Mouse (Mus musculus): ENCODE data around the gene Dbndd2.

Dbndd2 gene

GRCm38 (mm10) chr2:164500511-164500910 lies 14.6 kb downstream of the Dbndd2 start:
- DNase-seq (ENCODE audit: low spot score), result no peak

DNA sequence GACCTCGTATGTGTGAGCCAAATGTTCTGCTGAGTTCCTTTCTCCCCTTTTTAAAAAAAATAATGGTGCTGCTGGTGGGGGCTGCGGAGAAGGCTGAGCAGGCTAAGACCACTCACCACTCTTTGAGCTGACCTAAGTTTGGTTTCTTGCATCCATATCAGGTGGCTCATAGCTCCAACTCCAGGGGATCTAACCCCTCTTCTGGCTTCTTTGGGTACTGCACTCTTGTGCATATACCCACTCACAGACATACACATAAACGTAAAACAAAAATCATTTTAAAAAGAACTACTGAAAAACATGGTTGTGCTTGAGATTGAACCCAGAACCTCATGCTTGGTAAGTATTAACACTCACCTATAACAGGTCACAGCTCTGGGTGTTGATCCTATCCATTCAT lies 19.0 kb downstream of the Dbndd2 start:
- DNase-seq (ENCODE audit: low spot score), result no peak

GRCm38 (mm10) chr2:164505619-164506347 lies 19.9 kb downstream of the Dbndd2 start:
- no peak for DNase-seq (ENCODE audit: low spot score)

DNA sequence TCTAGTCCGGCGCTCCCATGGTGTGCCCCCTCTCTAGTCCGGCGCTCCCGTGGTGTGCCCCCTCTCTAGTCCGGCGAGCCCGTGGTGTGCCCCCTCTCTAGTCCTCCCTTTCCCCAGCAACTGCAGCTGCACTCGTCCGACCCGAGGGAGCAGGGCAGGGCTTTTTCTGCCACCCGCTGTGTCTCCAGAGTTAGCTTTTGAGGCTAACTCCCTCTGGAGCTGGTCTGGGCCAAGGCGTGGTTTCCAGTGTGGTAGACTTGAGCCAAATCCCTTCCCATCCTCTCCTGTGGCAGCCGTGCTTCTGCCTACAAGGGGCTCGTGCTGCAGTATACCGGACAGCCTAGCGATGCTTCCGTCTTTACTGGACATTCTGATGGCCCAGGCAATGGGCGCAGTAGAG lies 21.9 kb downstream of the Dbndd2 start:
- DNase-seq (ENCODE audit: low spot score), result no peak

- DNase-seq (ENCODE audit: low spot score), result no peak
These were observed 24.8 kb downstream of the Dbndd2 start for GRCm38 (mm10) chr2:164510621-164511190.

GRCm38 (mm10) chr2:164512121-164512909 lies 26.4 kb downstream of the Dbndd2 start:
- DNase-seq (ENCODE audit: low spot score), result no peak

DNA sequence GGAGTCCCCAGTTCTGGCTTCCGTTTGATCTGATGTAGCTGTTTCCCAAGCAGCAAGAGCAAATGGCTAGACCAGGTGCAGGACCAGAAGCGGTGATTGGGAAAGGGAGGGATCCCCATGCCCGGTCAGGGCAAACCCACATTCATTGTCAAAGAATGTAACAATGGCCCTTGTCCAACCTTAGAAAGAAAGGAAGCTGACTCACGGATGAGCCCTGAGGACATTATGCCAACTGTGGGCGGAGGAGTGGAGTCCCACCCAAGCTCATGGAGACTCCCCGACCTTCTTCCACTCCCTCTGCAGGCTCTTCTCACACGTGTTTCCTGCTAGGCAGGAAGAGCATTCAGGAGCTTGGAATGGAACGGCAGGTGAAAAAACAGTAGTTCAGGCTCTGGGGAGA lies 27.5 kb downstream of the Dbndd2 start:
- no peak for DNase-seq (ENCODE audit: low spot score)

DNA sequence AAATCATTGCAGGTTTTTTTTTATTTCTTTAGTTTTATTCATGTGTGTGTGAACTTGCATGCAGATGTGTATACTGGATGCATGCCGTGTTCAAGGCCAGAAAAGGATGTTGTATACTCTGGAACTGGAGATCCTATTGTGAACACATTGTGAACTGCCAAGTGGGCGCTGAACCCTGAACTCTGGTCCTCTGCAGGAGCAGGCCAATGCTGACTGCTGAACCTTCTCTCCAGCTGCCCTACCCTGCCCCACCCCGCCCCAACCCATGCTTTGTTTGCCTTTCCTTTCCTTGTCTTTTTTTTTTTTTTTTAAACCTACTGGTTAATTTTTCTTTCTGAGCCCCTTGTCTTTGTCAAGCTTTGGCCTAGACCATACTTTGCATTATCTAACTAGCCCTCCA lies 29.0 kb downstream of the Dbndd2 start:
- no peak for DNase-seq (ENCODE audit: low spot score)

DNA sequence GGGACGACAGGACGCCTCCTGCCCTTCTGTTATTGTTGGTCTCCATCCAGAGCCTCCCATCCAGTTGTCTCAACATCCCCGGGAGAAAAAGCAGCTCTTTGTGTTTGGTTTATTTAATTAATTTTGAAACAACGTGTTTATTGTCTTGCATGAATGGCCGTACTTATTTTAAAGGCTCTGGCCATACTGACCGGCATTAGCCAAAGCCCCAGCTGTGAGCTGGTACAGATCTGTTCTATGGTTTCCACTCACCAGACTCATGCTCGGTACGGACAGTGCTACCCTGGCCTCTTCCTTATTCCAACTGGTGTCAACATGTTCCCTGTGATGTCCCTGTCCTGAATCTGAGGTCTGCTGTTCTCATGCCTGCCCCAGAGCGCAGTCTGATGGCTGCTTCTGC lies 30.0 kb downstream of the Dbndd2 start:
- no peak for DNase-seq (ENCODE audit: low spot score)

DNA sequence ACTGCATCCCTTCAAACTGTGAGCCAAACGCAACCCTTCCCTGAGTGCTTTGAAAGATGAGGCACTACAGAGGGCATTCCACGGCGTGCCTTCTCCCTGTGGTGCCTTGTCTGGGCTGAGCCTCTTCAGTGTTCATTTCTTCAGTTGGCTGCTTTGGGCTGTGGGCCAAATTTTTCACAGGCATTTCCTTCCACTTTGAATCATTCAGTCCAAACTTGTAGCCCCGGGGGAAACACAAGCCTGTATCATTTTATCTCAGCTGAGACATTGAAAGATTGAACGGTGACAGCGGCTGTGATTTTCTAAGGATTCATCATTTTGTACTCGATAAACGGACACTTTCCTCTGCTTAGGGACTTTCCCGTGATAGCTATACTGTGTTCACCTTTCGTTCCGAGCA lies 30.7 kb downstream of the Dbndd2 start:
- no peak for DNase-seq (ENCODE audit: low spot score)

- DNase-seq (ENCODE audit: low spot score), result peak; percentile 43
These were observed 31.7 kb downstream of the Dbndd2 start for GRCm38 (mm10) chr2:164517485-164518221.

- no peak for DNase-seq (ENCODE audit: low spot score)
These were observed 32.6 kb downstream of the Dbndd2 start for GRCm38 (mm10) chr2:164518266-164519170.

DNA sequence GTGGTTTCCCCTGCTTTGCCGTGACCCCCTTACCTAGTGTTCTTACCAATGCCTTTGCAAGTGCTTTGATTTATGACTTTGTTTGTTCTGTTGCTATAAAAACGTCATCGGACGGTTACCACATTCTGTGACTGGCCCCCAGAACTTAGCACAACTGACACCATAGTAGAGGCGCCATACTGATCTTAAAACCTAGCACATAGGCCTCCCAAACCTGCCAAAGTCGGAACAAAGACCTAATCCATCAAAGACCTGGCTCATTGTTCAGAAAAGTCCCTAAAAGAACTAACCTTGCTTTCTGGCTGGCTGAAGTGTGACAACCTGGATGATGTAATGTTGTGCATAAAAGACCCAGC lies 33.2 kb downstream of the Dbndd2 start:
- no peak for DNase-seq (ENCODE audit: low spot score)

DNA sequence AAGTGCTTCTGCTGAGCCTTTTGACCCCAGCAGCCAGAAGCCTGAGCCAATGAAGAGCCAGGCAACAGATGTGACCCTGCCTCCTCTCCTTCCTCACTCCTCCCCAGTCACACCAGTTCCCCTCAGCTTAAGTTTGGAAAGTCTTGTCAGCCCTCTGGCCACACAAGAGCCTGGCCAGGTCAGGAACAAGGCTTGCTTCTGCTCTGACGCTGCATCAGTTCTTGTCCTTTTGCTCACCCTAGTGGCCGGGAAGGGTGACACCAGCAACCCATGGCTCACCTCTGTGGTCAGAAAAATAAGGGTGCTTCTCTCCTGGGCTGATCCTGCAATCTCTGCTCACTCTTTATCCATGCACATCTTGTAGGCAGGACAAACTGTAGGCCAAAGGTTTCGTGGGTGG lies 34.9 kb downstream of the Dbndd2 start:
- DNase-seq (ENCODE audit: low spot score), result peak; percentile 78

DNA sequence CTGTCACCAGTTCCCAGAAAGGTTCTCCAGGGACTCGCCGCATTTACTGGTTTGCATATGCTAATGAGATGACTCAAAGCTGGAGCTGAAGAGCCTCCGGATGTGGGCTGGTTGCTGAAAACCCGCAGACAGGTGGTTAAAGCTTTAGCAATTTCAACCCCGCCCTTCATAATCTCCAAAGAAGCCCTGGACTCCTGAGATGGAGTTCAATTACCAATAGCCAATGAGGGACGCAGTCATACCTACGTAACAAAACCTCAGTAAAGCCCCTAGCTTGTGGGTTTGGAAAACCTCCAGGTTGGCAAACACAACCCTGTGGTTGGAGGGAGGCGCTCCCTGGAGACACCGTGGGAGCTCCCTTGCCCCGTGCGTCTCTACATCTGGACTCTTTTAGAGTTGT lies 35.9 kb downstream of the Dbndd2 start:
- no peak for DNase-seq (ENCODE audit: low spot score)

DNA sequence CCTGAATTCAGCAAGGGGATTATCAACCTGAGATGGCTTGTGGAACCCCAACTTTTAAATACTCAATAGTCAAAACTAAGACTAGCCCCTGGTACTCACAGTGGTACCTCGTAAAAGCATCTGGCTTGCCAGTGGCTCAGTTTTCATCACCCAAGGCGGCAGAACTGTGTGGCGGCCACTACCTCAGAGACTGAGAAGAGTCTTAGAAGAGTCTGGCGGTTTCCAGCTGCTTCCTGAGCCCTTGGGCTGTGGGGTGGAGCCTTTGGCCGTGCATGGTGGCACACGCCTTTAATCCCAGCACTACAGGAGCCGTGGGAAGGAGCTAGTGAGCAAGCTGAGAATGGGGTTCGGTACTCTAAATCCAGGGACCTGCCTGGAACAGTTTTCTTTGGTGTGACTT lies 36.4 kb downstream of the Dbndd2 start:
- DNase-seq (ENCODE audit: low spot score), result no peak

- DNase-seq (ENCODE audit: low spot score), result no peak
These were observed 37.4 kb downstream of the Dbndd2 start for GRCm38 (mm10) chr2:164523301-164523773.

DNA sequence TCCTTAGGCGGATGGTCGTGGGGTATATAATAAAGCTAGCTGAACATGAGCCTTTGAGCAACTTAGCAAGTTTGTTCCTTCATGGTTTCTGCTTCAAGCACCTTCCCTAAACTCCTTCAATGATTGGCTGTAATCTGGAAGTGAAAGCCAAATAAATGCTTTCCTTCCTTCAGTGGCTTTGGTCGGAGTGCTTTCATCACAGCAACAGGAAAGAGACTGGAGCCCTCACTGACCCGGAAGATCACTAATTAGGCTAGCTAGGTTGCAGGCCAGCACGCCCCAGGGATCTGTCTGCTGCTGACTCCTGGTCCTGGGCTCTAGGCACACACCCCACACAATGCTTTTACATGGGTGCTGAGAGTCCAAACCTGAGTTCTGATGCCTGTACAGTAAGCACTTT lies 42.7 kb downstream of the Dbndd2 start:
- DNase-seq (ENCODE audit: low spot score), result no peak

DNA sequence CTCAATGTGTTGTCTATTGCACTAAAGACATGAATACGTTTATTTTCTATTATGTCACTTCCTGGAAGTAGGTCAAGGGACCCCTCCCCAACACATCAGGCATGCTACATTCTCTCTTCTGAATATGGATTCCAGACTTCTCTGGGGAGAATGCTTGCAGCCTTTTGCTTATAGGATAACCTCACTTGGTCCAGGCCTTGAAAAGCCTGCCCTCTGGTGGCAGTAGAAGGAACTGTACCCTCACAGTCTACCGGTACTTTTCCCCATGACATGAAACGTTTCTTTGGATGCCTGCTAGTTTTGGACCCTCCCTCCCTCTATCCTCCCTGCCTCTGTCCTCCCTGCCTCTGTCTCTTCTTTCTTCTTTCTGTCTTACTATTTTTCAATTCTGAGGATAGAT lies 45.3 kb downstream of the Dbndd2 start:
- DNase-seq (ENCODE audit: low spot score), result peak; percentile 70

DNA sequence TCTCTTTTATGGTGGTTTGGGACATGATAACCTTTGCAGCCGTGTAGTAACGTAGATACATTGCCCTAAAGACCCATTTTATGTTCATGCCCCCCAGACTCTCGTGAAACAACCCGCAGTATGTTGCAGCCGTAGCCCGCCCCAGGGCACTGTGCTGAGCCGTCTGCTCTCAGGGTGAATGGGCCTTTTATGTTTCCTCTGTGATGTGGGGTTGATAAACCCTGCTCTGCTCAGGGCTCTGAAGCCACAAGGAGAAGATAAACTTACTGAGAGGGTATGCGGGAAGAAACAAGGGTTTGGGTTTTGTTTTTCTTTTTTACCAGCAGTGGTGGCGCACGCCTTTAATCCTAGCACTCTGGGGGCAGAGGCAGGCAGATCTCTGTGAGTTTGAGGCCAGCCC lies 48.4 kb downstream of the Dbndd2 start:
- DNase-seq (ENCODE audit: low spot score), result no peak

GRCm38 (mm10) chr2:164537003-164537402 lies 51.1 kb downstream of the Dbndd2 start:
- no peak for DNase-seq (ENCODE audit: low spot score)
